Mouse (Mus musculus) liver, embryonic 13.5 days (tissue): ENCODE results near the gene Brca1. TPM values are rescaled to one million over a fixed set of nuclear protein-coding genes. Genes with fewer than 3 reads are reported as not detected.
"Not testable (repeated sequence)": the region's sequence is repeated elsewhere in the genome, so short reads cannot be mapped to it uniquely, and the experiment has no call there.

ENCODE experiments used
- ATAC-seq: fragments of 200-750 bp; cut with Nextera tagmentation; 2 replicates; pipeline ENCODE4 v1.8.0; 2017; ENCODE audit warnings: low read depth, mild to moderate bottlenecking, moderate number of reproducible peaks, moderate library complexity
- DNase-seq: peaks from one replicate; pipeline ENCODE4 v3.0.0; 2022
- H3K27ac ChIP-seq: fragments of 300-500 bp; sonication (generic); 2 replicates; pipeline ENCODE4 v1.5.1; 2015; ENCODE audit warnings: moderate library complexity, mild to moderate bottlenecking, inconsistent platforms
- H3K27me3 ChIP-seq: fragments of 300-500 bp; sonication (generic); 2 replicates; pipeline ENCODE4 v1.6.1; 2015; ENCODE audit warnings: mild to moderate bottlenecking, inconsistent platforms
- H3K36me3 ChIP-seq: fragments of 300-500 bp; sonication (generic); 2 replicates; pipeline ENCODE4 v1.6.1; 2015; ENCODE audit warnings: mild to moderate bottlenecking, inconsistent platforms
- H3K4me1 ChIP-seq: fragments of 300-500 bp; sonication (generic); replicated peaks from 2 replicates; pipeline ENCODE4 v1.6.1; 2015; ENCODE audit warnings: inconsistent platforms
- H3K4me2 ChIP-seq: fragments of 300-500 bp; sonication (generic); 2 replicates; pipeline ENCODE4 v1.6.1; 2015; ENCODE audit warnings: inconsistent platforms, mild to moderate bottlenecking, moderate library complexity
- H3K4me3 ChIP-seq: fragments of 300-500 bp; sonication (generic); replicated peaks from 2 replicates; pipeline ENCODE4 v1.5.1; 2015; ENCODE audit warnings: mild to moderate bottlenecking, inconsistent platforms
- H3K9ac ChIP-seq: fragments of 300-500 bp; sonication (generic); 2 replicates; pipeline ENCODE4 v1.6.1; 2015; ENCODE audit warnings: mild to moderate bottlenecking, inconsistent platforms
- H3K9me3 ChIP-seq: fragments of 300-500 bp; sonication (generic); replicated peaks from 2 replicates; pipeline ENCODE4 v1.6.1; 2016; ENCODE audit warnings: inconsistent platforms
- WGBS: fragments of 180-500 bp; shearing (Covaris S2); methylation state at CpG from one replicate; pipeline ENCODE4 v1.1.7; 2015; ENCODE audit not compliant: insufficient replicate concordance; 5-methylcytosine and 5-hydroxymethylcytosine counted together
- polyA plus RNA-seq: library from polyadenylated mRNA; unstranded; fragments of >200 nt; fragmentation: Nextera tagmentation; extraction: Ambion mirVana; gene quantifications from 2 replicates; pipeline ENCODE4 v1.2.1, GENCODE M21; 2015

Gene Brca1
- polyA plus RNA-seq, 1 experiment from 2014 or later = 11.9 TPM

- H3K4me3 ChIP-seq = no peak overlapping the region
- peaks cover 39% of the 10 kb centered on the region for H3K36me3 ChIP-seq
- H3K9me3 ChIP-seq = no peaks in the 10 kb centered on the region
- H3K4me1 ChIP-seq = peaks cover 65% of the 10 kb centered on the region
- H3K27me3 ChIP-seq = peaks cover 38% of the 10 kb centered on the region
- ATAC-seq (no peak), DNase-seq (no peak)
- no peak overlapping the region for H3K9ac ChIP-seq
- 82% methylated on average over 14 of the region's 14 CpGs for WGBS
- H3K27ac ChIP-seq = no peak overlapping the region
- no peak overlapping the region for H3K4me2 ChIP-seq
These were observed 89.6 kb downstream of the Brca1 start for GRCm38 (mm10) chr11:101462141-101462540.

- WGBS = 88% methylated on average over 15 of the region's 15 CpGs
- Histone ChIP-seq H3K4me2 (no peak overlapping the region), H3K4me1 (peaks cover 55% of the 10 kb centered on the region), H3K27me3 (peaks cover 19% of the 10 kb centered on the region), H3K4me3 (no peak overlapping the region), H3K36me3 (peaks cover 48% of the 10 kb centered on the region), H3K9me3 (no peaks in the 10 kb centered on the region), H3K27ac (no peak overlapping the region), H3K9ac (no peak overlapping the region)
- ATAC-seq = no peak
- no peak for DNase-seq
These were observed 91.4 kb downstream of the Brca1 start for GRCm38 (mm10) chr11:101460321-101460720.

GRCm38 (mm10) chr11:101459716-101460115, 92.0 kb downstream of the Brca1 start:
- 0 out of 2 replicates have a peak, but pooled peaks have one; percentile 14 for ATAC-seq
- H3K4me1 ChIP-seq = peaks cover 49% of the 10 kb centered on the region
- H3K9ac ChIP-seq = no peak overlapping the region
- H3K9me3 ChIP-seq = no peaks in the 10 kb centered on the region
- no peak overlapping the region for H3K27ac ChIP-seq
- no peak overlapping the region for H3K4me3 ChIP-seq
- no peak for DNase-seq
- no peak overlapping the region for H3K4me2 ChIP-seq
- WGBS = 78% methylated on average over 6 of the region's 6 CpGs
- H3K36me3 ChIP-seq = peaks cover 48% of the 10 kb centered on the region
- peaks cover 13% of the 10 kb centered on the region for H3K27me3 ChIP-seq

- no peak overlapping the region for H3K9ac ChIP-seq
- no peak overlapping the region for H3K4me2 ChIP-seq
- DNase-seq (no peak), ATAC-seq (no peak)
- H3K27ac ChIP-seq = no peak overlapping the region
- peaks cover 34% of the 10 kb centered on the region for H3K4me1 ChIP-seq
- no peaks in the 10 kb centered on the region for H3K27me3 ChIP-seq
- no peak overlapping the region for H3K4me3 ChIP-seq
- WGBS = 82% methylated on average over 12 of the region's 12 CpGs
- H3K9me3 ChIP-seq = no peaks in the 10 kb centered on the region
- H3K36me3 ChIP-seq = peaks cover 48% of the 10 kb centered on the region
These were observed 93.5 kb downstream of the Brca1 start for GRCm38 (mm10) chr11:101458217-101458616.

GRCm38 (mm10) chr11:101457631-101458030, 94.1 kb downstream of the Brca1 start:
- H3K27me3 ChIP-seq = no peaks in the 10 kb centered on the region
- ATAC-seq (no peak), DNase-seq (no peak)
- no peaks in the 10 kb centered on the region for H3K9me3 ChIP-seq
- WGBS = 79% methylated on average over 9 of the region's 9 CpGs
- H3K4me1 ChIP-seq = peaks cover 29% of the 10 kb centered on the region
- H3K4me2 ChIP-seq = no peak overlapping the region
- no peak overlapping the region for H3K4me3 ChIP-seq
- H3K27ac ChIP-seq = no peak overlapping the region
- H3K9ac ChIP-seq = no peak overlapping the region
- H3K36me3 ChIP-seq = peaks cover 48% of the 10 kb centered on the region

- WGBS = 81% methylated on average over 7 of the region's 7 CpGs
- H3K9ac ChIP-seq = no peak overlapping the region
- H3K4me3 ChIP-seq = no peak overlapping the region
- ATAC-seq = no peak
- peaks cover 43% of the 10 kb centered on the region for H3K4me1 ChIP-seq
- no peak overlapping the region for H3K4me2 ChIP-seq
- peaks cover 44% of the 10 kb centered on the region for H3K36me3 ChIP-seq
- H3K9me3 ChIP-seq = no peaks in the 10 kb centered on the region
- DNase-seq = no peak
- no peak overlapping the region for H3K27ac ChIP-seq
- no peaks in the 10 kb centered on the region for H3K27me3 ChIP-seq
These were observed 96.1 kb downstream of the Brca1 start for GRCm38 (mm10) chr11:101455627-101456026.

GRCm38 (mm10) chr11:101454702-101455101, 97.1 kb downstream of the Brca1 start:
- Histone ChIP-seq H3K36me3 (peaks cover 35% of the 10 kb centered on the region), H3K9me3 (no peaks in the 10 kb centered on the region), H3K4me1 (peaks cover 47% of the 10 kb centered on the region), H3K27ac (no peak overlapping the region), H3K4me3 (no peak overlapping the region), H3K27me3 (no peaks in the 10 kb centered on the region), H3K4me2 (no peak overlapping the region), H3K9ac (no peak overlapping the region)
- no peak for ATAC-seq
- DNase-seq = no peak
- 79% methylated on average over 6 of the region's 6 CpGs for WGBS

- H3K27ac ChIP-seq = no peak overlapping the region
- no peaks in the 10 kb centered on the region for H3K9me3 ChIP-seq
- peaks cover 10% of the 10 kb centered on the region for H3K36me3 ChIP-seq
- ATAC-seq (no peak), DNase-seq (no peak)
- peaks cover 56% of the 10 kb centered on the region for H3K4me1 ChIP-seq
- H3K9ac ChIP-seq = 0 out of 2 replicates have a peak overlapping the region, but pooled peaks have one; percentile 33
- H3K27me3 ChIP-seq = no peaks in the 10 kb centered on the region
- 54% methylated on average over 10 of the region's 10 CpGs for WGBS
- H3K4me3 ChIP-seq = no peak overlapping the region
- no peak overlapping the region for H3K4me2 ChIP-seq
These were observed 99.5 kb downstream of the Brca1 start for GRCm38 (mm10) chr11:101452093-101452774.

- DNase-seq = no peak
- no peak overlapping the region for H3K9ac ChIP-seq
- WGBS = 84% methylated on average over 10 of the region's 10 CpGs
These were observed 100.2 kb downstream of the Brca1 start for GRCm38 (mm10) chr11:101451536-101451935.

GRCm38 (mm10) chr11:101450394-101450793, 101.4 kb downstream of the Brca1 start:
- whole genome bisulfite sequencing = 84% methylated on average over 3 of the region's 3 CpGs
- peak overlapping the region; percentile 79; the same call in 1 of the 2 replicates for H3K4me2 ChIP-seq
- H3K36me3 ChIP-seq = peaks cover 9% of the 10 kb centered on the region
- ATAC-seq (no peak), DNase-seq (peak; percentile 42)
- peaks cover 52% of the 10 kb centered on the region for H3K4me1 ChIP-seq
- no peak overlapping the region for H3K9ac ChIP-seq
- no peak overlapping the region for H3K27ac ChIP-seq
- no peaks in the 10 kb centered on the region for H3K9me3 ChIP-seq
- no peak overlapping the region for H3K4me3 ChIP-seq
- H3K27me3 ChIP-seq = no peaks in the 10 kb centered on the region

More at GRCm38 (mm10) chr11:101451536-101451935, 100.2 kb downstream of the Brca1 start:
- Histone ChIP-seq H3K4me1 (peaks cover 56% of the 10 kb centered on the region), H3K27ac (peak overlapping the region; percentile 15; the same call in 1 of the 2 replicates), H3K27me3 (no peaks in the 10 kb centered on the region), H3K9me3 (no peaks in the 10 kb centered on the region), H3K4me2 (no peak overlapping the region), H3K4me3 (no peak overlapping the region), H3K36me3 (peaks cover 4% of the 10 kb centered on the region)
- ATAC-seq = no peak

- not testable (repeated sequence) for H3K27me3 ChIP-seq, H3K9me3 ChIP-seq, ATAC-seq, DNase-seq
- Histone ChIP-seq H3K36me3 (peaks cover 17% of the 10 kb centered on the region), H3K4me3 (peak overlapping the region; percentile 83), H3K4me2 (peak overlapping the region; percentile 79), H3K9ac (peak overlapping the region; percentile 86), H3K27ac (peak overlapping the region; percentile 96), H3K4me1 (peaks cover 57% of the 10 kb centered on the region)
- WGBS = 69% methylated on average over 4 of the region's 4 CpGs
These were observed 102.2 kb downstream of the Brca1 start for GRCm38 (mm10) chr11:101449596-101449995.

- DNase-seq (no peak), ATAC-seq (peak; percentile 44)
- peaks cover 24% of the 10 kb centered on the region for H3K36me3 ChIP-seq
- peaks cover 64% of the 10 kb centered on the region for H3K4me1 ChIP-seq
- peak overlapping the region; percentile 96 for H3K27ac ChIP-seq
- no peaks in the 10 kb centered on the region for H3K27me3 ChIP-seq
- peak overlapping the region; percentile 83 for H3K4me3 ChIP-seq
- H3K9ac ChIP-seq = peak overlapping the region; percentile 86
- 37% methylated on average over 4 of the region's 4 CpGs for WGBS
- H3K4me2 ChIP-seq = peak overlapping the region; percentile 79
- no peaks in the 10 kb centered on the region for H3K9me3 ChIP-seq
These were observed 102.9 kb downstream of the Brca1 start for GRCm38 (mm10) chr11:101448899-101449298.
